Mouse (Mus musculus) frontal cortex, postnatal 10 days (tissue): ENCODE data around the gene Sp3.
"Not testable (repeated sequence)": the region's sequence is repeated elsewhere in the genome, so short reads cannot be mapped to it uniquely, and the experiment has no call there.

ENCODE experiments used
- DNase-seq, 2 experiments: peaks; one replicate each; pipeline ENCODE4 v3.0.0; 2022; ENCODE audit warnings: low spot score in 2 of 2, mixed read lengths in 1 of 2

Sp3 gene

DNA sequence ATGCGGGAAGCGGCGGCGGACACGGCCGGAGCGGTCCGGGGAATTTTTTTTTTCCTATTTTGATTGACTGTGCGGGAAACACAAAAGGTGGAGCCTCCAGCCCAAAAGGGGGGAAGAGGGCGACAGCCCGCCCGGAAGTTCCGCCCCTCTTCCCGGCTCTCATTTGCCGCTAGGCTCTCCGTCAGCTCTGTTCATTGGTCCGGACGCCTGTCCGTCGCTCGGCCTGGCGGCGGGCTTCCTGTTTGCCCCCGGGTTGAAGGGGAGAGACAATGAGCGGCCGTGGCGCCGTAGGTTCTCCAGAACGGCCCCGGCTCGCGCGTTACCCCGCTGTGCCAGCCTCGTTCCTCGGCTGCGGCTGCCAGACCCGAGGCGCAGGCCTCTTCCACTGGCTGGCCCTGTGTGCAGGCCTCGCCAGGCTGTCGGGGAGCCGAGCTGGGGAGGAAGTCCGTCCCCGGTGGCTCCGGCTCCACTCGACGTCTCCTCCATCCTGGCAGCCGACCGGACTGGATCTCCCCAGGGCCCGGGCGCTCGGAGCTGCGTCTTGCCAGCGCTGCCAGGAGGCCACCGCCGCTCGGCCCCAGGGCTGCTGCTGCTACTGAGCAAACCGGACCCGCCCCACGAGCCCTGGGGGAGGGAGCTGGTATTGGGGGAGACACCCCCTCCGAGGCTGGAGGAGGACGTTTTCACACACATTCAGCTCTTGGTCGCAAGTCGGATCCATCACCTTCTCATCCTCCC lies at the start of gene Sp3:
Sp3 (minus strand) TSS at position 110 of the 738 bp plus-strand sequence.
- peak; percentile 95 to 97 for DNase-seq

DNA sequence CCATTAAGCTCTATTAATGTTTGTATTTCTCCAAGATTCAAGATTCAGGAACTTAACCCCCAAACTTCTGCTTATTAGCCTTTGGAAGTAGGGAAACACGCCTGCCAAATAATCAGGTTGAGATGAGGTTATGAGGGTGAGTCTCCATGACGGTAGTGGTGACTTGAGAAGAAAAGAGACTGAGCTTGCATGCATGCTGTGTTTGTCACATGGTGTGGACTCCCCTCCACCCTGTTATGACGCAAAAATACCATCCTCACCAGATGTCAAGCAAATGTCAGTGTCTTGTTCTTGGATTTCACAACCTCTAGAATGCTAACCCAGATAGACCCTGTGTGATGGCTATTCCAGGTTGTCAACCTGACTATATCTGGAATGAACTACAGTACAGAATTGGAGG lies 49.6 kb upstream of the Sp3 start:
- DNase-seq: no peak

DNA sequence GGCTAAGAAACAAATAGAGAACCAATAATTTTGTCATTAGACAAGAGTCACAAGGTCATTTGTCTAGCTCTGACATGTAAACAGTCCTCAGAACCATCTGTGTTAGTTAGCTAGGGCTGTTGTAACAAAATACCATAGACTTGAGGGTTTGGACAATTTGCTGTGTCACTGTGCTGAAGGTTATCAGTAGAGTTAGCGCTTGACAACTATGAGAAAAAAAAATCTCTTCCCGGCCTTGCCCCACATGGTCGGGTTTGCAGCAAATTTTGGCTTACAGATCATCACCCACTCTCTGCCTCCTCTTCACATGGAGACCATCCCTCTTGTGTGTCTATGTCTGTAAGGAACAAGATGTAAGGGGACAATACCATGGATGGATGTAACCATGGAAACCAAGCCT lies 47.8 kb upstream of the Sp3 start:
- no peak for DNase-seq

DNA sequence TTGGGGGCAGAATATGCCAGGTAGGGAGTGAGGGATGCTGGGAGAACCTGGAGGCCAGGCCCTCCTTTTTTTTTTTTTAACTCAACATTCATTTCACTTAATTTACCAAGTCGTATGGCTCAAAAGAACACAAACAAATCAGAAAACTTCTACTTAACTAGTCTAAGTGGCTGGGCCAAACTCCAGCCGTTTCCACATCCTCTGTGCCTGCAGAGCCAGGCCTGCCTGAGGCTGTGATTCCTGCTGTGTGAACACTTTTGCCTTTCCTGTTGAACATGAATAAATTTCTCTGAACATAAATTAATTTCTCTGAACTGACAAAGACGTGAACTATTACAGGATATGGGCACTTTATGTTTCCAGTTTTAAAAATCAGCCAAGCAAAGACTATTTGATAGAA lies 46.9 kb upstream of the Sp3 start:
- DNase-seq: no peak

DNA sequence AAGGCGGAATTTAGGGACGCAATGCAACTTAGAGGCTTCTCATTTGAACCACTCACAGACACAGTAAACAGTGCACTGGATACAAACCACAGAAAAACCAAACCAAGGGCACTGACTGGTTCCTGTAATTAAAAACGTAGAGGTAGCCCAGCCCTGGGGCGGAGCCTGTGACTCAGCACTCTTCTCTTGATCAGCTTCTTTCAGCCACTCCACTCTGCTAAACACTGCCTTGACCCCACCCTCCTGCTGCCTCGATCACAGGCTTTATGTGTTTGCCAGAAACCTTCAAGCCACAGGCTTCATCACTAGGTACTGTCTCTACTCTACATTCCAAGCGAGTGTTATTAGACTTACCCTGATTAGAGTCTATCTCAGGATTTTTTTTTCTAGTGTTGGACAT lies 43.6 kb upstream of the Sp3 start:
- no peak for DNase-seq

DNA sequence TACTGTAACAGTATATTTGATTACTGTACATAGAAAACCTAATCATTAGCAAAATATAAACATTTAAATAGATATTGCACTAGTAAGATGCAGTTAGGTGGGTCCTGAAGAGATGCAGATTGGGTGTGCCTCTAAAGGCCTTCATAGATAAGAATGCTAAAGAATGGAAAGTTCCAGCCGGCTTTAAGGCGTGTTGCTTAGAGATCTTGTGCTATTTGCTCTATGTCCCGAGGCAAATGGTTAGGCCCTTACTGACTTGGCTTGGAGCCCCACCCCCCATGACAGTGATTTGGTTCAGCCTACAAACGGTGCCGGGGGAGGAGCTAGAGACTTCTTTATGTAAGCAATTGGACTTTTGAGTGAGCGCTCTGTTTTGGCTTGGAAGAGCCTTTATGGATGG lies 40.8 kb upstream of the Sp3 start:
- DNase-seq: no peak

DNA sequence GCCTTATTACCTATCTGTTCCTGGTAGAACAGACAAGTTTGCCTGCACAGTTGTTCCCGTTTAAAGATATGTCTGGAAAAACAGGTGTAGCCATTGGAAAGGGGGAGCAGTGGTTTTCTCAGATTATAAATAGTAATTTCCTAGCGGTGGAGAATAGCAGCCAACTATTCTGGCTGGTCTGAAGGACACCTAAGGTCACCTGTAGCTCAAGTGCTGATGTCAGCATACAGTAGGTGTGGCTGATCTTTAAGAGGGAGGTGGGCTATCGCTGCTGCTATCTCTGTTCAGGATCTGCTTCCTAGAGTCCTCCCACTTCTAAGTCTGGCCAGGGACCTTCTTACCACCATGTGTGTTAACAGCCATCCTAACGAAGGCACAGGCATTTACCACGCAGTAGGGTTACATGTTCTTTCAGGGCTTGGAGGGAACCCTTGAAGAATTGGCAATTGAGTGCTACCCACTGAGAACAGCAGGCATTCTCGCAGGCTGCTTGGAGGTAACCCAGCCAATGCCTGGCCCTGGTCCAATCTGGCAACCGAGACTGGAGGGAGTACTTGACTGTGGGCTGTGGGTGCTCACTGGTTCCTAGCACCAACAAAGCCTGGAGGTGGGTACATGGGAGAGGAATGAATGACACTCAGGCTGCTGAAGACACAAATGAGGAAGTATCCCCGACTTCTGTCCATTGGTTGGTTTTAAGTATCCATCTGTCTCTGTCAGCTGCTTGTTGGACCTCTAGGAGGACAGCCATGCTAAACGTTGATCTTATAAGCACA lies 39.3 kb upstream of the Sp3 start:
- DNase-seq: peak; percentile 47 to 54

DNA sequence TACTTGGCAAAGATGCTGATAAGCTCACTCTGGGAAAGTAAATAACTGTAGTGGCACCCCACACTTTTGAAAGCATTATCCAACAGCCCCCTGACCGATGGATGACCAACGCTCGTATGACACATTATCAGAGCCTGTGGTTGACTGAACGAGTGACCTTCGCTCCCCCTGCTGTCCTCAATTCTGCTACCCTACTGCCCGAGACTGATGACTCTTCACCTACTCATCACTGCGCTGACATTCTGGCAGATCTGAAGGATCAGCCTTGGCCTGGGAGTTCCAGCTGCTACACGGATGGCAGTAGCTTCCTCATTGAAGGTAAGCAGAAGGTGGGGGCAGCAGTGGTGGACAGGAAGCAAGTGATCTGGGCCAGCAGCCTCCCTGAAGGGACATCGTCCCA lies 33.8 kb upstream of the Sp3 start:
- DNase-seq: not testable (repeated sequence)

DNA sequence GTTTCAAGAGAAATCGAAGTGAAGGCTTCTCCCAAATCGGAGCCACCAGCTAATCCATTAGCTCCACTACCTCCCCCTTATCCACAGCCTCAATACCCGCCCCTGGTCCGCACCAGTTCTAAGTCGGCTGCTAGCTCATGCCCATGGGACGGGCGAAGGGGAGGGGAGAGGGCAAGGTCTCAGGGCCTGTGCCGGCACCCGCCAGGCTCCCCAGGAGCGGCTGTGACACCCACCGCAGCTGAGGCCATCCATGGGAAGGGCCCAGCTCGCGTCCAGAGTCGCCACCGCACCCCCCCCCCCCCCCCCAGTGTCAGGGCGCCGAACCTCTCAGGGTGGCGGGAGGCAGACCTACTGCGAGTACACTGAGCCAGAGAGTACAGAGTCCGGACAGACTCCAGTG lies 32.4 kb upstream of the Sp3 start:
- DNase-seq: no peak

DNA sequence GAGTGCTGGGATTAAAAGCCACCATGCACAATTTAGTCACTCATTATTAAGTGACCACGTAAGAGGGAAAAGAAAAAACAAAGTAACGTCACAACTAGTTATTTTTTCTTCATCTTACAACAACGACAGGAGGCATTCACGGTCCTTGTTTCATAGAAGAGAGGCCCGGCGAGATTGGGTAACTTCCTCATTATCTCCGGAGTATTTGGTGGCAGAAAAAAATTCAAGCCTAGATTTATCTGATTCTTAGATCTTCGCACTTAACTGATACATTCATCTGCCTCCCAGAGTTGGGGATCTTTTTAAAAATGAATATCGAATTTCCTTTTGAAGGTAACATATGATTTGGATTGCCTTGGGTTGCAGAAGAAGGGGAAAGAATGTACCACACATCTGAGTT lies 27.2 kb upstream of the Sp3 start:
- no peak for DNase-seq

DNA sequence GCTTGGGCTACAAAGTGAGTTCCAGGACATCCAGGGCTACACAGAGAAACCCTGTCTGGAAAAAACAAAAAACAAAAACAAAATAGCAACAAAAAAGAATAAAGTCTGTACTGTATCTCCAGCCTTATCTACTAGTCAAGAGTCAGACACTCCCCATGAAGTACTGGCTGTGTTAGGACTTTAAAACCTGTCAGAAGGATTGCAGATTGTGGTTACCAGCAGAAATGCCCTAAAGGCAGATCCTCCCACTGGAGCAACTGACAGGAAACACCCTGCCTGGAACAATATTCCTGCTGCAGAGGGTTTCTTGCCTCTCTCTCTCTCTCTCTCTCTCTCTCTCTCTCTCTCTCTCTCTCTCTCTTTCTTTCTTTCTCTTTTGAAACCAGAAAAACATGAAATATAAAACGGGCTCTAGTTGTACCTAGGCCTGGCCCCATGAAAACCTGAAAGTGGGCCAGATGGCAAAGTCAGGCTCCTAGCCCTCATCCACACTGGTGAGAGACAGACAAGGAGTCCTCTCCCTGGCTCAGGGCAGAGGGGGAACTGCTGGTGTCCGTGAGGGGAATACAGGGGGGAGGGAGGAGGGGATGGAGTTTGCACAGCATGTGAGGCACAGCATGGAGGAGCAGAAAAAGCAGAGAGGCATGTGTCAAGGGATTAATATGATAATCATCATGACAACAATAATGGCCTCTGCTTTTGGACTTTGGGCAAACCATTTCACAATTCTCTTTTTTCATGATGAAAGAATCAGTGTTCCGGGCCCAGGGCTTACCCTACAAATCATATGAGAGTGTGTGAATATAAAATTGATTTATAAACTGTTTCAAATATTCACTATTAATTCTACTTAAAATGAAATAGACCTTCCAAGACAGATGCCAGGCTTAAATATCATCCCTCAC lies 25.6 kb upstream of the Sp3 start:
- no peak for DNase-seq

DNA sequence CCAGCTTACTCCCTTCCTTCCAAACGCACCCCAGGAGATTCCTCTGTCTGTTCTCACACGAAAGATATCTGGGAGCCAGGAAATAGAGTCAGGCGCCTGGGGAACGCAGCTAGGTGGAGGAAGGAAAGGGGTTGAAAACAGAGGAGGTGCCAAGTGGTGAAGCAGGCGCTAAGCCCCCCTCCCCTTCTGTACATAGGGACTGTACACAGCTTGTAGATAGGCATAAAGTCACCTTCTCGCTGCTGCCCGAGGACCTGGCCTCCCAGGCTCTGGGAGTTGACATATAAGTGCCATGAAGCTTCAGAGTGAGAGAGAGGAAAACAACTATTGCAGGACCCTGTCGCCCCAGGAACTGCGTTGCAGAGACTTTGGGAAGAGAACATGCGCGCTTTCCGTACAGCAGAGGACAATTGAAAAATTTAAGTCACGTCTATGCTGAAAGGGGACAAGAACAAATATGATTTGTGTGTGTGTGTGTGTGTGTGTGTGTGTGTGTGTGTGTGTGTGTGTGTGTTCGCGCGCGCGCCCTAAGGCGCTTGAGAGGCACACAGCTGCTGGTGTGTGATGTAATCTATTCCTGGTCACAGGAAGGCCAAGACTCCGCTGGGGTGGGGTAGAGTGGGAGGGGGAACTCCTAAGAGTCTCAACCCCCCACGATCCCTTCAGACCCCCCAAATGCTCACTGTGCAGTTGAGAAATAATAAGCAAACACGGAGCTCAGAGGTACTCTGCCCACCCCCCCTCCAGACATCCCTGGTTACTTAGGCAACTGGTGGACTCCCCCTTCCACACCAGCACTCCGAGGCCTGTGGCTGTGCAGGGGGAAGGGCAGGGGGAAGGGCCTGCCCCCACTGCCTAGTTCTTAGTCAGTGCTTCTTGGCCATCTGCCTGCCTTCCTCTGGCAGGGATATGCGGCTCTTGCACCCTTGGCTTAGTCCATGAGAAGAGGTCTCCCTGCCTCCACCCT lies 23.8 kb upstream of the Sp3 start:
- peak; percentile 50 to 56 for DNase-seq

DNA sequence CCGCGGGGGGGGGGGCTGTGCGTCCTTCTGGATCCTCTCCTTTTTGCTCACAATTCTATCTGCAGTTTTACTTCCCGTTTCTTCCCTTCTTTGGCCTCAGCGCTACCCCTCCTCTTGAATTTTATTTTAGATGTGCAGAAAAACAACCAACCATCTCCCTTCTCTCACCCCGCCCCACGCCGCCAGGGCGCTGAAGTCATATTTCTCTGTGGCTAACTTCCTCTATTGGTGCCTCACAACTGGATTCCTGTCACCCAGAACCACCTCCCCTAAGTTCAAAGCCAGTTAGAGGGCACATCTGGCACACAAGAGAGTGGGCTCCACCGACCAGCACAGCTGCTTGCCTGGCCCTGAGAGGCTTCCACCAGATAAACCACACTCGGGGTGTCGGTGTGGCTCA lies 22.8 kb upstream of the Sp3 start:
- DNase-seq: no peak

DNA sequence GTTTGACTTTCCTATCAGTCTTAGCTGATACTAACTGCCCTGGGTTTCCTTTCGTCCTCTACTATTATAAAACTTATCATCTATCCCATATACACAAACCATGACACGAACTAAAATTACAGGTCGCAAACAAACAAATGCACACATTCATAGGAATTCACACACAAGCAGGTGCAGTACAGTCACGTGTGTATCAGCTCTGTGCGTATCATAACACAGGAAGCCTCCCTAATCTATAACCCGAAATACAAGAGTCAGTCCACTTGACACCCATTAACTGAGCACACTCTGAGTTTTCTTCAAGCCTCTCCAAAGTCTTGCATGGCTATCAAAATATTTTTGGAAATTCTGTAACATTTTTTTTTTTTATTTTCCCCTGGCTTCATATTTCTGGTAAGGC lies 22.2 kb upstream of the Sp3 start:
- DNase-seq: no peak

DNA sequence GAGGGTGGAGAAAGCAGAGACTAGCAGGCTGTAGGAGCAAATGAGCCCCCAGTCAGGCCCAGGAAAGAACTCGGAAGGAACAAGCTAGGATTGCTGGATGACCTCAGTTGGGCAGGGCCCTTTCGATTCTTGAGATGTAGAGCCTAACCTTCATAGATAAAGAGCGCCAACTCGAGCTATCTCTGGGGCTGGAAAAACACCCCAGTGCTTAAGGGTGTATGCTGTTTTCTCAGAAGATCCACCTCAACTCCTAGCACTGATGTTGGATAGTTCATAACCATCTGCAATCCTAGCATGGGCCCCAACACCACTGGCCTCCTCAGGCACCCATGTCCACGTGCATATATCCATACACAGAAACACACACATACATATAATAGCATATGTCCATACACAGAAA lies 21.7 kb upstream of the Sp3 start:
- no peak for DNase-seq

DNA sequence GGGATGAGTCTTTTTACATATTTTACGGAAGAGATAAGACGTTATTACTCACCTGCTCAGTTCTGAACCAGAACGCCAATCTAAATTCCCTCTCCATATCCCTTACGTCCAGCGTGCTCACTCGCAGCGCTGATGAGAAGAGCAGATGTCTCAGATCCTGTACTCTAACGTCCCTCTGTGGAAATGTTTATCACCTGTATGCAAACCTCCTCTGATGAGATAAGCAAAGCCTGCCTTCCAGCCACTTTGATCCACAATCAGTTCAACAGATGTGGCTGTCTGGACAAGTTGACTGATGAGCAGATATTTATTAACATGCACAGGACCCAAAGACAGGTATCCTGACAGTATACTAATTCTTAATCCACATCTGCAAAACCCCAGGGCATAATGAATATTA lies 19.9 kb upstream of the Sp3 start:
- no peak for DNase-seq

DNA sequence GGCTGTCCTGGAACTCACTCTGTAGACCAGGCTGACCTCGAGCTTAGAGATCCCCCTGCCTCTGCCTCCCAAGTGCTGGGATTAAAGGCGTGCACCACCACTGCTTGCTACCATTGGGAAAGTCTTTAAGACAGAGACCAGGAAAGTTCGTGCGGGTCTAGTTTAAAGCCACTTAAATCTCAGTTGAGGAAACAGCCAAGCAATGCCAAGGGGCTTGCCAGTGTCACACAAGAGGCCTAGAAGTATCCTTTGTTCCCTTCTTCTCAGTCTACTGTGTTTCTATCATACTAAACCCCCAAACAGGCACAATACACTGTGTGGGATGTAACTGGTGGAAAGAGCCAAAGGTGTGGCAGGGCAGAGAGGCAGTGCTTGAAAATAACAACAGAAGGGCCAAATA lies 17.3 kb upstream of the Sp3 start:
- DNase-seq: no peak

DNA sequence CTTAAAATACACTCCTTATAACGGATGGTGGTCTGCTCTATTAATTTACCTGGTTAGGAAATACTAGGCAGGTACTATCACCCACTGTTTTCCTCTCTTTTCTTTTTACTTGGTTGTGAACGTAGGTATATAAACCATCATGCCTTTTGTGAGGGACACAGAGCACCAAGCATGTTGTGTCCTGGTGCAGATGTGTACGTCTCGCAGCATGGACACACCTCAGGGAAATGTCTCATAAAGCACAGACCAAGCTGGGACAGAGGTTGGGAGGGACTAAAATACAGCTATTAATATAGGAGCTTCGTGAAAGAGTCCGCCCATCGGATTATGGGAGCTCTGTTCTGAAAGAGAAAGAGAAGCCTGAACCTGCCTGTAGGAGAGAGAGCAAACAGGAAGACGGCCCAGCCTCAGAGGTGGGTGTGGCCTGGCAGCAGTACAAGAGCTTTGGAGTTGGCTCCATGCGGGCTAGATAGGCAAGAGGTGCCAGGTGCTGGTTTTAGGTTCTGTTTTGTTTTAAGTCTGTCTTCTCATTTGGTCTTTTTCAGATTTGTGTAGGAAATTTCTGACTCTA lies 16.6 kb upstream of the Sp3 start:
- DNase-seq: no peak

DNA sequence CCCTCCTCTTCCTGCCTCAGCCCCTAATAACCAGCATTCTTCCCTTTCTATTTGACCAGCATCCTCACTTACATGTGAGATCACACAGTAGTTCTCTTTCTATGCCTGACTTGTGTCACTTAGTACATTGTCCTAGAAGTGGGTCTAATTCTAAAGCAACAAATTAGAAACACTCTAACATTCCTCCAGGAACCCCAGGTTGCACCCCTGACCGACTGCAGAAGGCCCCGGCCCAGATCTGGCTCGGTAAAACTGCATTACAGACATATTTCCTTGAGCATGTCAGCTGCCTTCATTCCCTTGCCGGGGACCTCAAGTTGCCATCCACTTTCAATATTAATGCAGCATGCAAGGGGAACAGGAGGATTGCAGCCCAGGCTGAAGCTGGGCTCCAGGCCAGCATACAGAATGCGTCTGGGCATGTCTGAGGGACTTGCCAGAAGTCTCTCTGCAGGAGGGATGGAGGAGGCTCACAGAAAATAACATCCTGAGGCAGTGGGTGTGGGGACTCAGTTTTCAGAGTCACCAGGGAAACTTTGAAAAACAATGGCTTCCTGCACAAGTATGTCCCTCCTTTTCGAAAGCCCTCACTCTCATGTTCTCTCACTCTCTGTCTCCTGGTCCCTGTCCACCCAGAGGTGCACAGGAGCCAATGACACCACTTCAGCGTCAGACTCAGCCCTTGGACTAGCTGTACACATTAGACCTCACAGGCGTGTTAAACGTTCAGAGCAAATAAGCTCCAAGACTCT lies 15.3 kb upstream of the Sp3 start:
- DNase-seq: peak; percentile 60 to 68

DNA sequence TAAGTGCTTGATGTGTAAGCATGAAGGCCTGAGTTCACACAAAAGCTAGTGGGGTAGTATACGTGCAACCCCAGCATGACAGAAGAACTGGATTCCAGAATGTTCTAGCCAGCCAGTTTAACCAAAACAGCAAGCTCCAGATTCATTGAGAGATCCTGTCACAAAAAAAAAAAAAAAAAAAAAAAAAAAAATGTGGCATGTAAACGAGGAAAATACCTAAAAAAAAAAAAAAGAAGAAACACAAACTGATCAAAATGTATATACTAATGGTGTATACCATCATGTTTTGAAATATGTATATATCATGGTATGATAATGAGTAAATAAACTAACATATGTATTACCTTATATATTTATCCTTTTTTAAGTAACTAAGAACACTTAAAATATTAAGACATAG lies 13.9 kb upstream of the Sp3 start:
- no peak for DNase-seq
